Mouse (Mus musculus) A20 (cell line): Measurements from ENCODE around the gene Dnah7b.
"Not testable (repeated sequence)": the region's sequence is repeated elsewhere in the genome, so short reads cannot be mapped to it uniquely, and the experiment has no call there.

Experiments
- DNase-seq: peaks from one replicate; pipeline ENCODE4 v3.0.0-alpha.2; 2011; ENCODE audit warnings: low read depth, low spot score

Dnah7b gene

GRCm38 (mm10) chr1:46066015-46066414 is at the start of gene Dnah7b:
Dnah7b (plus strand) TSS chr1:46066315.
- no peak for DNase-seq

- DNase-seq: peak; percentile 34
Measured at GRCm38 (mm10) chr1:46018382-46018977, 47.6 kb upstream of the Dnah7b start.

- peak; percentile 31 for DNase-seq
Measured at GRCm38 (mm10) chr1:46022262-46022661, 43.9 kb upstream of the Dnah7b start.

GRCm38 (mm10) chr1:46031993-46032555 is 34.0 kb upstream of the Dnah7b start:
- no peak for DNase-seq

GRCm38 (mm10) chr1:46048188-46048587 is 17.9 kb upstream of the Dnah7b start:
- no peak for DNase-seq

- DNase-seq: no peak
Measured at GRCm38 (mm10) chr1:46066484-46067251, 553 bp downstream of the Dnah7b start.

- DNase-seq: not testable (repeated sequence)
Measured at GRCm38 (mm10) chr1:46068787-46069186, 2.7 kb downstream of the Dnah7b start.

- DNase-seq: peak; percentile 63
Measured at GRCm38 (mm10) chr1:46077891-46078290, 11.8 kb downstream of the Dnah7b start.

- DNase-seq: no peak
Measured at GRCm38 (mm10) chr1:46100484-46100883, 34.4 kb downstream of the Dnah7b start.

GRCm38 (mm10) chr1:46112606-46113005 is 46.5 kb downstream of the Dnah7b start:
- DNase-seq: not testable (repeated sequence)

GRCm38 (mm10) chr1:46117179-46117578 is 51.1 kb downstream of the Dnah7b start:
- DNase-seq: not testable (repeated sequence)

GRCm38 (mm10) chr1:46128058-46128457 is 61.9 kb downstream of the Dnah7b start:
- no peak for DNase-seq

- DNase-seq: not testable (repeated sequence)
Measured at GRCm38 (mm10) chr1:46196835-46197234, 130.7 kb downstream of the Dnah7b start.

- not testable (repeated sequence) for DNase-seq
Measured at GRCm38 (mm10) chr1:46201169-46201568, 135.1 kb downstream of the Dnah7b start.

- not testable (repeated sequence) for DNase-seq
Measured at GRCm38 (mm10) chr1:46210014-46210588, 144.0 kb downstream of the Dnah7b start.

GRCm38 (mm10) chr1:46222704-46223103 is 156.6 kb downstream of the Dnah7b start:
- not testable (repeated sequence) for DNase-seq

- DNase-seq: not testable (repeated sequence)
Measured at GRCm38 (mm10) chr1:46226136-46226535, 160.0 kb downstream of the Dnah7b start.

- DNase-seq: not testable (repeated sequence)
Measured at GRCm38 (mm10) chr1:46268841-46269240, 202.7 kb downstream of the Dnah7b start.

GRCm38 (mm10) chr1:46271927-46272326 is 205.8 kb downstream of the Dnah7b start:
- no peak for DNase-seq

- DNase-seq: not testable (repeated sequence)
Measured at GRCm38 (mm10) chr1:46278057-46278910, 212.2 kb downstream of the Dnah7b start.

- not testable (repeated sequence) for DNase-seq
Measured at GRCm38 (mm10) chr1:46278911-46279565, 212.9 kb downstream of the Dnah7b start.
